Mouse (Mus musculus): ENCODE measurements around the gene Hs6st3. TPM values are rescaled to one million over a fixed set of nuclear protein-coding genes. Genes with fewer than 3 reads are reported as not detected.

Gene Hs6st3
- polyA plus RNA-seq, 1 experiment from 2014 or later = 0.08 TPM

DNA sequence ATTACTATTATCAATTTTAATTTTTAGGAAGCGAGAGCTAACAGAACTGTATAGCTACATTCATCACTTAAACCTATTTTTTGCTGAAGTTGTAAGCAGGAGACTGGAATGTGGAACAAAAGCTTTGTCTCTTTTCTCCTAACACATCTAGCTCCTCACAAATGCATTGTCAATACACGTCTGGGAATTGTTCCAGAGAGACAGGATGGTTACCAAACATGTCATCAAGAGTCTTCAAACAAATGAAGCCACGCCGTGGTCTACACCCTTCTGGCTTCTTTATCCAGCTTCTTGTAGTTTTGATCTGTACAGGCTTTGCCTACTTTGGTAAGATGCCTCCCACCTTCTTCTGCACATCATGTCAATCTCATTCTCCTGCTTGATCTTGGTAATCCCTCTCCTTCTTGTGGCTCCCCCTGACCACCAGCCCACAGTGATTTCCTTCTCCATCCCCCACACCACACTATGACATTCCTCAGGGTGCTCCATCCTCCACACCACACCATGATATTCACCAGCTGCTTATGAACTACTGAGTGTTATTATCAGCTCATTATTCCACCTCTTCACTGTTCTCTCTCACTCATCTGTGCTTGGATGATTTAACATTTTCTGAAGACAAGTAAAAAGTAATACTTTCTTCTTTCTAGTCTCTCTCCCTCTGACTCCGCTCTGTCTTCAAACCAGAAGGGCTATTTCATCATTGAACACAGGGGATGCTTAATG is 351.0 kb downstream of the Hs6st3 start:
- WGBS = 86% methylated on average over 5 of the region's 5 CpGs
- Histone ChIP-seq H3K4me1 (replicated peaks; ENCODE audit: insufficient read depth, low read length) (no peaks in the 10 kb centered on the region), H3K9me3 (replicated peaks; ENCODE audit: low read length) (no peaks in the 10 kb centered on the region), H3K9ac (ENCODE audit: low read depth, low read length) (no peak overlapping the region), H3K4me2 (ENCODE audit: low read length) (no peak overlapping the region), H3K36me3 (ENCODE audit: insufficient read depth, low read length) (no peaks in the 10 kb centered on the region), H3K27ac (no peak overlapping the region), H3K4me3 (replicated peaks; ENCODE audit: low read depth, low read length) (no peak overlapping the region), H3K27me3 (ENCODE audit: insufficient read depth, low read length) (no peaks in the 10 kb centered on the region)
- no peak for DNase-seq (ENCODE audit: low spot score)
- no peak for TF ChIP-seq CTCF (IDR thresholded peaks at IDR 0.05; ENCODE audit: low read depth)
- no peak for ATAC-seq (replicated peaks; ENCODE audit: low FRiP score, low read depth)

DNA sequence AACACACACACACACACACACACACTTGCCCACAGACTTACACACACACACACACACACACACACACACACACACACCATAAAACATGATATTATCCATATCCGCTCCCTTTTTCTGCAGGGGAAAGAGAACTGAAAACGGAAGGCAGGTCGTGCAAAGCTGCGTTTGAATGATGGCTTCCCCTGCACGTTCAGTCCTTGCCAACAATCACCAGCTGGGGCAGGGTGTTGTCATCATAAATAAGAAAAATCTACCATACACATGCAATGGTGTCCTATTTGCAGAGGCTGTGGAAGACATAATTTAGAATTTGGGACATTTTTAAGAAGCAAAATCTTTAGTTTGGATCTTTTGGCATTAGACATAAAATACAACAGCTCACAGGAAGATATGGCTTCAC is 382.5 kb downstream of the Hs6st3 start:
- peak; percentile 72 for DNase-seq (ENCODE audit: low spot score)
- WGBS = 26% methylated on average over 5 of the region's 5 CpGs
- Histone ChIP-seq H3K36me3 (ENCODE audit: insufficient read depth, low read length) (no peaks in the 10 kb centered on the region), H3K9me3 (replicated peaks; ENCODE audit: low read length) (no peaks in the 10 kb centered on the region), H3K9ac (ENCODE audit: low read depth, low read length) (no peak overlapping the region), H3K4me2 (ENCODE audit: low read length) (no peak overlapping the region), H3K4me3 (replicated peaks; ENCODE audit: low read depth, low read length) (no peak overlapping the region), H3K27ac (no peak overlapping the region), H3K4me1 (replicated peaks; ENCODE audit: insufficient read depth, low read length) (no peaks in the 10 kb centered on the region), H3K27me3 (ENCODE audit: insufficient read depth, low read length) (no peaks in the 10 kb centered on the region)
- no peak for ATAC-seq (replicated peaks; ENCODE audit: low FRiP score, low read depth)
- no peak for TF ChIP-seq CTCF (IDR thresholded peaks at IDR 0.05; ENCODE audit: low read depth)

DNA sequence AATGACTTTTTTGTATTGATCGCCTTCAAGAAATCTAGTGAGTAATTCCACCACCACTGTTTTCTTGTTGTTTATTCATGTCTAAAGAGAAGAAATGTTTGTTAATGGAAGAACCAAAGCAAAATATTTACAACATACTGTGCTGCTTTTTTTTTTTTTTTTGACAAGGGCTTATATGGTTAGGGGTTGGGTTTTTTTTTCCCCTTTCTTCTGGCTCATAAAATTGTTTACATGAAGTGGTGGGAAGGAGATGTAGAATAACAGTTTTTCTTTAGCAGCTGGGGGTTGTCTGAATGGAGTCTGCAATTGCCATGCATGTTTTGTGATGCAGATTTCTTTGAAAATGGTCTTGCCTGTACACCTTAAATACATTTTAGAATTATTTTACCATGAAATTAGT is 382.9 kb downstream of the Hs6st3 start:
- peak; percentile 31 for DNase-seq (ENCODE audit: low spot score)
- Histone ChIP-seq H3K27me3 (ENCODE audit: insufficient read depth, low read length) (no peaks in the 10 kb centered on the region), H3K36me3 (ENCODE audit: insufficient read depth, low read length) (no peaks in the 10 kb centered on the region), H3K27ac (no peak overlapping the region), H3K4me3 (replicated peaks; ENCODE audit: low read depth, low read length) (no peak overlapping the region), H3K4me2 (ENCODE audit: low read length) (no peak overlapping the region), H3K9ac (ENCODE audit: low read depth, low read length) (no peak overlapping the region), H3K4me1 (replicated peaks; ENCODE audit: insufficient read depth, low read length) (no peaks in the 10 kb centered on the region), H3K9me3 (replicated peaks; ENCODE audit: low read length) (no peaks in the 10 kb centered on the region)
- no peak for ATAC-seq (replicated peaks; ENCODE audit: low FRiP score, low read depth)
- WGBS = 76% methylated on average over 1 of the region's 1 CpGs
- TF ChIP-seq CTCF (IDR thresholded peaks at IDR 0.05; ENCODE audit: low read depth) = no peak

DNA sequence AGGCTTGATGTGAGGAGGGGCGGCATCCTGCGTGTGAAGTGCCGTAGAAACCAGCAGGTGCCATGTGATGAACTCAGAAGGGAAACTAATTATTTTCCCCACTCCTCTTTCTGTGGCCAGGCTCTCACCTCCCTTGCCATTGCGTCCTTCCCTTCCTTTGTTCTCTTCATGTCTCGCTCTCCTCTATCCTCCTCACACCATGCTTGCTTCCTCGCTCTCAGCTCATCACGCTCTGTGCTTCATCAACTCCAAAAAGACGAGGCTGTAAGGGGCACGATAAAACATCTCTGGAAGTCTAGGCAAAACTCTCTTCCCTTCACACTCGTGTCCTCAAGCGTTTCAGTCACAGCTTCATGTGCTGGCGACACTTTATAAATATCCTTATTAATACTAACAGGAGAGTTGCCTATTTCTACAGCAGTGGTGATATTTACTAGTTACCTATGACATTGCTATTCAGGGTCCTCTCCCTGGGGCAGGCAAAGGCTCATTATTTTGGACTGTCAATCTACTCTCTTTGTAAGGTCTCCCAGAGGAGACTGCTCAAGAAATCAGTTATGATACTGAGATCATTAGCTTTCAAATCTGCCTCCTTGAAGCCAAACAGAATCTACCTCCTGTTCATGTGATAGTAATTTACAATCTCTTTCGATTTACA is 394.9 kb downstream of the Hs6st3 start:
- TF ChIP-seq CTCF (IDR thresholded peaks at IDR 0.05; ENCODE audit: low read depth) = no peak
- 81% methylated on average over 13 of the region's 13 CpGs for WGBS
- H3K4me3 ChIP-seq (replicated peaks; ENCODE audit: low read depth, low read length) = no peak overlapping the region
- H3K36me3 ChIP-seq (ENCODE audit: insufficient read depth, low read length) = no peaks in the 10 kb centered on the region
- no peaks in the 10 kb centered on the region for H3K9me3 ChIP-seq (replicated peaks; ENCODE audit: low read length)
- DNase-seq (ENCODE audit: low spot score) (no peak), ATAC-seq (replicated peaks; ENCODE audit: low FRiP score, low read depth) (no peak)
- H3K27me3 ChIP-seq (ENCODE audit: insufficient read depth, low read length) = no peaks in the 10 kb centered on the region
- H3K9ac ChIP-seq (ENCODE audit: low read depth, low read length) = no peak overlapping the region
- H3K4me1 ChIP-seq (replicated peaks; ENCODE audit: insufficient read depth, low read length) = no peaks in the 10 kb centered on the region
- no peak overlapping the region for H3K27ac ChIP-seq
- H3K4me2 ChIP-seq (ENCODE audit: low read length) = no peak overlapping the region

DNA sequence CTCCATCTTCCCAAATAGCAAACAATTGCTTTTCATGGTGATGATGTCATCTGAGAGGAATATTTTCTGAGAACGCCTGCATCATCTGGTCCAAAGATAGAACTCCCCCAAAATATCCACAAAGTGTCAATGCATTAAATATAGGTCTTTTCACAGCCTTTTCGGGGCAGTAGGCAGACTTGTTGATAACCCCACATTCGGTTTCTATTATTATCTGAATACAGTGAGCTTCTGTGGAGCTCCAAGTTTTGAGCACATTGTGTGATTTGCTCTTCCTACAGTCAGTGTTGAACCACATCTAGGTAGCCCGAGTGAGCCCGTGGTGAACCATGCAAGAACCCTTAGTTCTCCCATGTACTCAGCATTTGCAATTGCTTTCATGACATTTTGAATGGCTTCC is 402.4 kb downstream of the Hs6st3 start:
- Histone ChIP-seq H3K36me3 (ENCODE audit: insufficient read depth, low read length) (no peaks in the 10 kb centered on the region), H3K4me2 (ENCODE audit: low read length) (no peak overlapping the region), H3K27me3 (ENCODE audit: insufficient read depth, low read length) (no peaks in the 10 kb centered on the region), H3K9me3 (replicated peaks; ENCODE audit: low read length) (no peaks in the 10 kb centered on the region), H3K27ac (no peak overlapping the region), H3K9ac (ENCODE audit: low read depth, low read length) (no peak overlapping the region), H3K4me1 (replicated peaks; ENCODE audit: insufficient read depth, low read length) (no peaks in the 10 kb centered on the region), H3K4me3 (replicated peaks; ENCODE audit: low read depth, low read length) (no peak overlapping the region)
- DNase-seq (ENCODE audit: low spot score) (no peak), ATAC-seq (replicated peaks; ENCODE audit: low FRiP score, low read depth) (no peak)
- WGBS = 86% methylated on average over 5 of the region's 5 CpGs
- TF ChIP-seq CTCF (IDR thresholded peaks at IDR 0.05; ENCODE audit: low read depth) = no peak

DNA sequence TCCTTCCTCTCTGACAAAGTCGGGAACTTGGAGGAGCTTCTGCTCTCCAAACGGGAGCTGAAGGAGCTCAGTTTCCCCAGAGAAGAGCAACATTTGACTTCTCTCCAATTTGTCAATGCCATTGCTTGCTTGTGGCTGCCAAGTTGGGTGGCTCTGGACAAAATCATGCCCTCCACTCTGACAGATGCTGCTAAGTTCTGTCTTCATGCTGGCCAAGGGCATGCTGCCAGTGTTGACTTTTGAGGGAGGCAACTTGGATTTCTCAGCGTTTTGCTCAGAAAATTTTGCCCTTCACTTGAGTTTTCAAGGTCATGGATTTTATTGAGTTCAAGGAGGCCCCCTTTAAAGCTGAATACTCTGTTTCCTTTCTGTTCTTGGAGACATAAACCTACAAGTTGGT is 406.5 kb downstream of the Hs6st3 start:
- 58% methylated on average over 3 of the region's 3 CpGs for WGBS
- ATAC-seq (replicated peaks; ENCODE audit: low FRiP score, low read depth) (no peak), DNase-seq (ENCODE audit: low spot score) (no peak)
- Histone ChIP-seq H3K4me1 (replicated peaks; ENCODE audit: insufficient read depth, low read length) (no peaks in the 10 kb centered on the region), H3K4me3 (replicated peaks; ENCODE audit: low read depth, low read length) (no peak overlapping the region), H3K9me3 (replicated peaks; ENCODE audit: low read length) (no peaks in the 10 kb centered on the region), H3K4me2 (ENCODE audit: low read length) (no peak overlapping the region), H3K9ac (ENCODE audit: low read depth, low read length) (no peak overlapping the region), H3K36me3 (ENCODE audit: insufficient read depth, low read length) (no peaks in the 10 kb centered on the region), H3K27ac (no peak overlapping the region), H3K27me3 (ENCODE audit: insufficient read depth, low read length) (no peaks in the 10 kb centered on the region)
- no peak for TF ChIP-seq CTCF (IDR thresholded peaks at IDR 0.05; ENCODE audit: low read depth)
